Mouse (Mus musculus) telencephalon, adult 2 months (tissue): Measurements from ENCODE around the gene Smarcc1.
"Not testable (repeated sequence)": the region's sequence is repeated elsewhere in the genome, so short reads cannot be mapped to it uniquely, and the experiment has no call there.

Source experiments
- DNase-seq: peaks from one replicate; pipeline ENCODE4 v3.0.0-alpha.2; 2011; ENCODE audit warnings: low read depth, low spot score

The Smarcc1 gene

GRCm38 (mm10) chr9:110116977-110117778 lies at the start of gene Smarcc1:
Gene Smarcc1 (plus strand): TSS chr9:110117708.
- peak; percentile 88 for DNase-seq

GRCm38 (mm10) chr9:110068745-110069144 lies 48.8 kb upstream of the Smarcc1 start:
- DNase-seq: no peak

GRCm38 (mm10) chr9:110070358-110070757 lies 47.1 kb upstream of the Smarcc1 start:
- no peak for DNase-seq

- no peak for DNase-seq
Measured at GRCm38 (mm10) chr9:110071011-110071410, 46.5 kb upstream of the Smarcc1 start.

GRCm38 (mm10) chr9:110071843-110072242 lies 45.7 kb upstream of the Smarcc1 start:
- DNase-seq: no peak

GRCm38 (mm10) chr9:110076468-110076867 lies 41.0 kb upstream of the Smarcc1 start:
- not testable (repeated sequence) for DNase-seq

GRCm38 (mm10) chr9:110081066-110081465 lies 36.4 kb upstream of the Smarcc1 start:
- DNase-seq: no peak

- no peak for DNase-seq
Measured at GRCm38 (mm10) chr9:110084201-110084964, 33.1 kb upstream of the Smarcc1 start.

GRCm38 (mm10) chr9:110085693-110086092 lies 31.8 kb upstream of the Smarcc1 start:
- no peak for DNase-seq

- no peak for DNase-seq
Measured at GRCm38 (mm10) chr9:110093303-110093702, 24.2 kb upstream of the Smarcc1 start.

- no peak for DNase-seq
Measured at GRCm38 (mm10) chr9:110094761-110095160, 22.7 kb upstream of the Smarcc1 start.

GRCm38 (mm10) chr9:110097791-110098190 lies 19.7 kb upstream of the Smarcc1 start:
- DNase-seq: no peak

GRCm38 (mm10) chr9:110100627-110101600 lies 16.6 kb upstream of the Smarcc1 start:
- peak; percentile 81 for DNase-seq

- DNase-seq: no peak
Measured at GRCm38 (mm10) chr9:110116353-110116976, 1.0 kb upstream of the Smarcc1 start.

GRCm38 (mm10) chr9:110117779-110118139 lies 251 bp downstream of the Smarcc1 start, which contains the start of gene Dhx30:
Gene Dhx30 (minus strand): TSS chr9:110117830.
- no peak for DNase-seq

- no peak for DNase-seq
Measured at GRCm38 (mm10) chr9:110118249-110118648, 741 bp downstream of the Smarcc1 start.

GRCm38 (mm10) chr9:110121424-110121823 lies 3.9 kb downstream of the Smarcc1 start:
- DNase-seq: no peak

GRCm38 (mm10) chr9:110123322-110123721 lies 5.8 kb downstream of the Smarcc1 start:
- DNase-seq: no peak

- DNase-seq: not testable (repeated sequence)
Measured at GRCm38 (mm10) chr9:110124008-110124540, 6.6 kb downstream of the Smarcc1 start.

- no peak for DNase-seq
Measured at GRCm38 (mm10) chr9:110130896-110131524, 13.5 kb downstream of the Smarcc1 start.
